Mouse (Mus musculus) hindbrain, embryonic 11.5 days (tissue): ENCODE measurements around the gene Adamtsl3. TPM values are rescaled to one million over a fixed set of nuclear protein-coding genes. Genes with fewer than 3 reads are reported as not detected.

Experiments used
- ATAC-seq: fragments of 200-750 bp; cut with Nextera tagmentation; 2 replicates; pipeline ENCODE4 v1.8.0; 2017; ENCODE audit warnings: mild to moderate bottlenecking, moderate TSS enrichment, moderate library complexity; ENCODE audit not compliant: low FRiP score
- DNase-seq: peaks from one replicate; pipeline ENCODE4 v3.0.0-alpha.2; 2015; ENCODE audit warnings: low spot score
- H3K27ac ChIP-seq: fragments of 300-500 bp; sonication (generic); 2 replicates; pipeline ENCODE4 v1.5.1; 2014; ENCODE audit warnings: mild to moderate bottlenecking, low read depth, low read length
- H3K27me3 ChIP-seq: fragments of 300-500 bp; sonication (generic); 2 replicates; pipeline ENCODE4 v1.6.1; 2014; ENCODE audit warnings: mild to moderate bottlenecking, low read length, moderate library complexity, mixed read lengths; ENCODE audit not compliant: control insufficient read depth, insufficient read depth
- H3K36me3 ChIP-seq: fragments of 300-500 bp; sonication (generic); 2 replicates; pipeline ENCODE4 v1.6.1; 2014; ENCODE audit warnings: mild to moderate bottlenecking, low read length, moderate library complexity, mixed read lengths; ENCODE audit not compliant: control insufficient read depth, insufficient read depth
- H3K4me1 ChIP-seq: fragments of 300-500 bp; sonication (generic); replicated peaks from 2 replicates; pipeline ENCODE4 v1.6.1; 2014; ENCODE audit warnings: low read length, mixed read lengths; ENCODE audit not compliant: control insufficient read depth, insufficient read depth
- H3K4me2 ChIP-seq: fragments of 300-500 bp; sonication (generic); replicated peaks from 2 replicates; pipeline ENCODE4 v1.6.1; 2014; ENCODE audit warnings: mild to moderate bottlenecking, low read depth, low read length
- H3K4me3 ChIP-seq: fragments of 300-500 bp; sonication (generic); 2 replicates; pipeline ENCODE4 v1.5.1; 2014; ENCODE audit warnings: low read depth, low read length
- H3K9ac ChIP-seq: fragments of 300-500 bp; sonication (generic); 2 replicates; pipeline ENCODE4 v1.6.1; 2014; ENCODE audit warnings: low read depth, low read length
- H3K9me3 ChIP-seq: fragments of 300-500 bp; sonication (generic); 2 replicates; pipeline ENCODE4 v1.6.1; 2016; ENCODE audit warnings: low read length; ENCODE audit not compliant: control insufficient read depth
- WGBS: fragments of 180-500 bp; shearing (Covaris S2); extraction: QIAGEN DNeasy Blood & Tissue Kit; methylation state at CpG from one replicate; pipeline ENCODE4 v1.1.7; 2014; 5-methylcytosine and 5-hydroxymethylcytosine counted together
- polyA plus RNA-seq: library from polyadenylated mRNA; unstranded; fragments of >200 nt; fragmentation: Nextera tagmentation; extraction: Ambion mirVana; gene quantifications from 2 replicates; pipeline ENCODE4 v1.2.1, GENCODE M21; 2014

Adamtsl3 gene
- polyA plus RNA-seq, 1 experiment from 2014 or later: 0.66 TPM

GRCm38 (mm10) chr7:82484834-82485233 is 149.3 kb downstream of the Adamtsl3 start:
- Histone ChIP-seq H3K9ac (no peak overlapping the region), H3K27ac (no peak overlapping the region; the same call in 1 of the 2 replicates), H3K9me3 (no peaks in the 10 kb centered on the region), H3K4me3 (no peak overlapping the region), H3K4me2 (no peak overlapping the region), H3K27me3 (no peaks in the 10 kb centered on the region), H3K4me1 (no peaks in the 10 kb centered on the region), H3K36me3 (no peaks in the 10 kb centered on the region)
- 52% methylated on average over 5 of the region's 5 CpGs for WGBS
- ATAC-seq: peak; percentile 89
- DNase-seq: peak; percentile 25

GRCm38 (mm10) chr7:82485344-82485954 is 150.0 kb downstream of the Adamtsl3 start:
- no peaks in the 10 kb centered on the region for H3K9me3 ChIP-seq
- H3K9ac ChIP-seq: no peak overlapping the region
- no peak overlapping the region for H3K4me2 ChIP-seq
- H3K27me3 ChIP-seq: no peaks in the 10 kb centered on the region
- no peak overlapping the region for H3K27ac ChIP-seq
- 52% methylated on average over 7 of the region's 7 CpGs for WGBS
- H3K36me3 ChIP-seq: no peaks in the 10 kb centered on the region
- H3K4me3 ChIP-seq: no peak overlapping the region
- H3K4me1 ChIP-seq: no peaks in the 10 kb centered on the region
- DNase-seq (peak; percentile 20), ATAC-seq (peak; percentile 45; the same call in 1 of the 2 replicates)

GRCm38 (mm10) chr7:82491018-82491417 is 155.5 kb downstream of the Adamtsl3 start:
- no peaks in the 10 kb centered on the region for H3K4me1 ChIP-seq

GRCm38 (mm10) chr7:82492881-82493280 is 157.4 kb downstream of the Adamtsl3 start:
- H3K4me3 ChIP-seq: no peak overlapping the region
- no peaks in the 10 kb centered on the region for H3K4me1 ChIP-seq
- H3K36me3 ChIP-seq: no peaks in the 10 kb centered on the region
- H3K27ac ChIP-seq: no peak overlapping the region
- WGBS: 87% methylated on average over 12 of the region's 12 CpGs
- ATAC-seq: no peak
- H3K9ac ChIP-seq: no peak overlapping the region
- no peaks in the 10 kb centered on the region for H3K9me3 ChIP-seq
- no peak for DNase-seq
- H3K4me2 ChIP-seq: no peak overlapping the region
- H3K27me3 ChIP-seq: no peaks in the 10 kb centered on the region

More at GRCm38 (mm10) chr7:82491018-82491417, 155.5 kb downstream of the Adamtsl3 start:
- H3K9ac ChIP-seq: no peak overlapping the region
- H3K9me3 ChIP-seq: no peaks in the 10 kb centered on the region
- no peak overlapping the region for H3K4me2 ChIP-seq
- no peaks in the 10 kb centered on the region for H3K36me3 ChIP-seq
- WGBS: 82% methylated on average over 1 of the region's 1 CpGs
- no peak for DNase-seq
- no peaks in the 10 kb centered on the region for H3K27me3 ChIP-seq
- no peak for ATAC-seq
- no peak overlapping the region for H3K27ac ChIP-seq
- H3K4me3 ChIP-seq: no peak overlapping the region

GRCm38 (mm10) chr7:82494220-82494619 is 158.7 kb downstream of the Adamtsl3 start:
- ATAC-seq: no peak
- no peaks in the 10 kb centered on the region for H3K4me1 ChIP-seq
- H3K27ac ChIP-seq: no peak overlapping the region
- H3K4me2 ChIP-seq: no peak overlapping the region
- no peak overlapping the region for H3K4me3 ChIP-seq
- H3K27me3 ChIP-seq: no peaks in the 10 kb centered on the region
- no peak overlapping the region for H3K9ac ChIP-seq
- WGBS: 73% methylated on average over 2 of the region's 2 CpGs
- no peaks in the 10 kb centered on the region for H3K9me3 ChIP-seq
- DNase-seq: no peak
- H3K36me3 ChIP-seq: no peaks in the 10 kb centered on the region

- Histone ChIP-seq H3K36me3 (no peaks in the 10 kb centered on the region), H3K27me3 (no peaks in the 10 kb centered on the region), H3K9me3 (no peaks in the 10 kb centered on the region), H3K4me1 (no peaks in the 10 kb centered on the region), H3K9ac (no peak overlapping the region), H3K4me3 (no peak overlapping the region), H3K4me2 (no peak overlapping the region), H3K27ac (no peak overlapping the region)
- ATAC-seq (no peak), DNase-seq (no peak)
- WGBS: 83% methylated on average over 4 of the region's 4 CpGs
Measured at GRCm38 (mm10) chr7:82497064-82497463, 161.6 kb downstream of the Adamtsl3 start.

- no peaks in the 10 kb centered on the region for H3K27me3 ChIP-seq
- no peak overlapping the region for H3K27ac ChIP-seq
- DNase-seq (no peak), ATAC-seq (no peak)
- H3K36me3 ChIP-seq: no peaks in the 10 kb centered on the region
- no peaks in the 10 kb centered on the region for H3K4me1 ChIP-seq
- no peak overlapping the region for H3K4me3 ChIP-seq
- H3K9me3 ChIP-seq: no peaks in the 10 kb centered on the region
- no peak overlapping the region for H3K9ac ChIP-seq
- 88% methylated on average over 6 of the region's 6 CpGs for WGBS
- H3K4me2 ChIP-seq: no peak overlapping the region
Measured at GRCm38 (mm10) chr7:82501306-82501705, 165.8 kb downstream of the Adamtsl3 start.

- DNase-seq (no peak), ATAC-seq (no peak)
- H3K27me3 ChIP-seq: no peaks in the 10 kb centered on the region
- 76% methylated on average over 5 of the region's 5 CpGs for WGBS
- H3K9me3 ChIP-seq: no peaks in the 10 kb centered on the region
- H3K9ac ChIP-seq: no peak overlapping the region
- H3K4me1 ChIP-seq: no peaks in the 10 kb centered on the region
- H3K4me2 ChIP-seq: no peak overlapping the region
- no peaks in the 10 kb centered on the region for H3K36me3 ChIP-seq
- H3K27ac ChIP-seq: no peak overlapping the region
- H3K4me3 ChIP-seq: no peak overlapping the region
Measured at GRCm38 (mm10) chr7:82502511-82502910, 167.0 kb downstream of the Adamtsl3 start.

- Histone ChIP-seq H3K9me3 (no peaks in the 10 kb centered on the region), H3K4me1 (no peaks in the 10 kb centered on the region), H3K27ac (no peak overlapping the region), H3K9ac (no peak overlapping the region), H3K36me3 (no peaks in the 10 kb centered on the region), H3K4me3 (no peak overlapping the region), H3K27me3 (no peaks in the 10 kb centered on the region), H3K4me2 (no peak overlapping the region)
- 0 out of 2 replicates have a peak, but pooled peaks have one; percentile 53 for ATAC-seq
- DNase-seq: peak; percentile 81
- 28% methylated on average over 4 of the region's 4 CpGs for WGBS
Measured at GRCm38 (mm10) chr7:82504101-82504500, 168.6 kb downstream of the Adamtsl3 start.
